Mouse (Mus musculus) gastrocnemius, adult 18-20 months (tissue): ENCODE measurements at regions not wholly inside any gene's neighbourhood (a gene's known extent, or its start where the extent isn't known, plus 50 kb on each side); places are given as distances from the start of the nearest gene placed in this dataset.
"Not testable (repeated sequence)": the region's sequence is repeated elsewhere in the genome, so short reads cannot be mapped to it uniquely, and the experiment has no call there.

Experiments
- DNase-seq: peaks from one replicate; pipeline ENCODE4 v3.0.0; 2021; ENCODE audit warnings: low spot score

DNA sequence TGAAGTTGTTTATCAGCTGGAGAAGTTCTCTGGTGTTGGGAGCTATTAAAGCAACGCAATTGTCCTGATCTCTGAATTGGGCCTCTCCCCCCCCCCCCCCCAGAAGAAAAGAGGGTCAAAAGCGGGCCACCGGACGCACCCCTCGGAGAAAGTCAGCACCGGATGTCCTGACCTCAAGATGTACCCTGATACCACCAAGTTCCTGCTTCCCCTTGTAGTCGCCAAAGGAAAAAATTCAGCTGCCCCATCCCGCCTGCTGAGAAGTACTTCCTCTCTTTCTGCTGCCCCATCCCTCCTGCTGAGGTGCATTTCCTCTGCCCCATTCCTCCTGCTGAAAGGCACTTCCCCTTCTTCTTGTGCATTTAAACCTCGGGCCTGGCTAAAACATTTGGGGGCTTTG lies 1191.1 kb upstream of the 1700008P02Rik start:
- not testable (repeated sequence) for DNase-seq

DNA sequence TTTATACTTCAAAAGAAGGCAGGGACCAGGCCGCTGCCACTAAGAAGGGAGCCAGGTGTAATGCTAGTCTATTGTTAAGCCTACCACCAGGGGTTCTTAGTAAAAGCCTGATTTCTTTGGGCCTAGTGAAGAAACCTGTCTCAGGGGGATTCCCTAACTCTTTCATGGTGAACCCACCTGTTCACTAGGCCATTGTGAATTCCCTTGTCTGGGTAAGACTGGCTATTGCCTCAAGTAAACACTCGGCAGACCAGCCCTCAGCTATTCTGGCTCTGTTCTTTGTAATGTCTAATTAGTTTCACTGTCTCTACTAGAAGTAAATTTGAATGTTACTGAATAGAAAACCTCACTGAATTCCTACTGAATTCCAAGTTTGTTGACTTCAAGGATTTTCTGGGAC lies 1184.9 kb upstream of the 1700008P02Rik start:
- DNase-seq: not testable (repeated sequence)

DNA sequence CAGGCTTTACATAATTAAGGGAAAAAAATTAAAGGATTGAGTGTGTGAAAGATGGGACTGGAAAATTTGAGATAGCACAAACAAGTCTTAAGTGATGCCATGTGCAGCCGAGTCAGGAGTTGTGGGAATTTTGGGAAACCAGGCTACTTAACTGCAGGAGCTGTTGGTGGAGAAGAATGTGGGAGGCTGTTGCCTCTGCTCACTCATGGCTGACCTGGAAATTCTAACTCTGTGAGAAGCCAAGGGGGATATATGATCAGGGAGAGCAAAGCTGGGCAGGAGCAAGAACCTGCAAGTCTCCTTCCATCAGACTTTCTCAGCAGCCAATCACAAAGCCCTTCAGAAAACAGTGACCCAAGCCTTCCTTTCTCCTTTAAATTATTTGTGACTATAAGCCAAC lies 1184.0 kb upstream of the 1700008P02Rik start:
- no peak for DNase-seq

GRCm38 (mm10) chr3:7799486-7799885 lies 1179.2 kb upstream of the 1700008P02Rik start:
- DNase-seq: no peak

DNA sequence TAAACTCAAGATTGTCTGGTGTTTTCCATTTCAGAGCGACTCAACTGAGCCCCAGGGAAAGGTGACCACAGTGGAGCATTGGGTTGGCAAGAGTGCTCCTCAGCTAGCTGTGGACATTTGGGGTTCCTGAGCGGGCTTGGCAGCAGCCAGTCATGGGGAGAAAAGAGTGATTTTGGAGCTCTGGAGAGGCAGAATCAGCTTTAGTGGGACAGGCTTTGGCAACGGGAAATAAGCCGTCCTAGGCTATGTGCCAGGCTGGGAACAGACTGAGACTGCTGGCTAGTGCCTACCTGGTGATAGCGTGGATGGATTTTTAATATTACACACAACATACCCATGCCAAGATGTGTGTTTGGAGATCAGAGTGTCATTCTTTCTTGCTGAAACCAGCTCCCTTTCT lies 1167.4 kb upstream of the 1700008P02Rik start:
- no peak for DNase-seq

DNA sequence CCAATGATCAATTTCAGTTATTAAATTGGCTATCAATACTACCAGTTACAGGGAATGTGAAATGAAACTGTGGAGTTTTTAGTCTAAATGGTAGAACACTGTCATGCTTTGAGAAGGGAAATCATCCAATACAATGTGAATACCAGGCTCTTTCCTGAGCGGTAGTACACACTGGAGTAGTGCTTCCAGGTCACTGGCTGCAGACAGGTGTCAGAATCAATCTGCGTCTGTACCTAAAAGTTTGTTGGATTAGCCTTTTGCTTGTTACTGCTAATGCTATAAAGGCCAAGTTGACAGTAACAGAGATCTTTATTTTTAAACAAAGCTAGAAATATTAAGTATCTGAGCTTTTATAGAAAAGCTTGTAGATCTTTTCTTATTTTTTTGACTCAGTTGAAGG lies 1164.9 kb upstream of the 1700008P02Rik start:
- DNase-seq: no peak

- peak; percentile 1 for DNase-seq
Measured at GRCm38 (mm10) chr3:7755445-7755844, 1135.2 kb upstream of the 1700008P02Rik start.

DNA sequence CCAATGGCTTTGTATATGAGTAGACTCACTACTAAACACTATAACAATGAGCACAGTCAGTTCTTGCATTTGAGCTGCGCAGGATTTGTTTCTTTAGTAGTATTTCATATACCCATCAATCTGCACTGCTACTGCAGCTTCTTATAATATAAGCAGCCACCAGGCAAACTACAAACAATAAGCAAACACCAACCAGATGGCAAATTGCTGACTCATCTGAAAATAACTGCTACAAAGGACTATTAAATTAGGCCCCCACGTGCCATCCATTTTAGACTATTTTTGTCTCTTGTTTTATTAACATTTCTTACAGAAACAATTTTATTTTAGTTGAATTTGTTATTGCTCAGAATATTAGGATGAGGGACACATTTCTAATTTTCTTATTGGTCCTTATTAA lies 1093.5 kb upstream of the 1700008P02Rik start:
- no peak for DNase-seq

- DNase-seq: no peak
Measured at GRCm38 (mm10) chr3:7713130-7713529, 1092.9 kb upstream of the 1700008P02Rik start.

DNA sequence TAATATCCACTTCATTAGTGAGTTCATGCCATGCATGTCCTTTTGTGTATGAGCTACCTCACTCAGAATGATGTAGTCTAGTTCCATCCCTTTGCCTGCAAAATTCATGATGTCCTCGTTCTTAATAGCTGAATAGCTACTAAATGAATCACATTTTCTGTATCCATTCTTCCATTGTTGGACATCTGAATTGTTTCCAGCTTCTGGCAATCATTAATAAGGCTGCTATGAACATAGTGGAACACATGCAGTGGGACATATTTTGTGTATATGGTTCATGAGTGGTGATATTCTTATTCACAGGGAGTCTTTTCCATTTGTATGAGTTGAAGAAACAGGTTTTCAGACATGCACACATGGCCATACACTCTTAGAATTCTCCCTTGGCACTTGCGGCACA lies 1092.2 kb upstream of the 1700008P02Rik start:
- no peak for DNase-seq

DNA sequence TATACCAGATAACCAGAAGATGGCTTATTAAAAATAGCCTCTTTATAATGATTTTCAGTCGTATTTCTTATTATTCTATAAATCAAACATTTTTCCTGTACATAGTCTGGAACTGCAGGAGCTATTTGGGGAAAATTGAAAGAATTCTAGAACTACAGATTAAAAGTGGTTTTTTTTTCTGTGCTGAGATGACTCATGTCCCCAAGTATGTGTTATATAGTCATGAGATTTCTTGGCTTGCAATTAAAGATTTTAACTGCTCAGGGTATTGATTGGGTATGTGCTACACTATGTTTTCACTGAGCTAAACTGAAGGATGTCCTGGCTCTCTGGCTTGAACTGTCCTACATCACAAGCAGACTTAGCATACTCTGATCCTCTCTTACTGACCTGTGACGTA lies 1088.4 kb upstream of the 1700008P02Rik start:
- no peak for DNase-seq

DNA sequence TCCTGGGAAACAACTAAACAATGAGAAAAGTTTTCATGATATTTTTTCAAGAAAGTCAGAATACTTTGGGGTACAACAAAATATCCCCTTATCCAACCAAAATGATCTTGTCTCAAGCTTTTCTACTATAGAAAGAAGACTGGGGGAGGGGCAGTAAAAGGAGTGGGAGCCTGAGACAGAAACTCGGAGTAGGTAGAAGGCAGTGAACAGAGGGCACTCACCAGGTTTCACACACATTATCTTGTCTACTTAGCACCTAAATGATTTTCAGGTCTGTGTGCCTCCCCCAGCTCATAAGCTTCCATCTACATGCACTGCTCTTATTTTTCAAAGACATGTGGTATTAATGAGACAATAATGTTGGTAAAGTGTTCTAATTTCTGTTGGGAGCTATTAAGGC lies 1063.3 kb upstream of the 1700008P02Rik start:
- no peak for DNase-seq

- DNase-seq: not testable (repeated sequence)
Measured at GRCm38 (mm10) chr3:7682816-7683215, 1062.6 kb upstream of the 1700008P02Rik start.

DNA sequence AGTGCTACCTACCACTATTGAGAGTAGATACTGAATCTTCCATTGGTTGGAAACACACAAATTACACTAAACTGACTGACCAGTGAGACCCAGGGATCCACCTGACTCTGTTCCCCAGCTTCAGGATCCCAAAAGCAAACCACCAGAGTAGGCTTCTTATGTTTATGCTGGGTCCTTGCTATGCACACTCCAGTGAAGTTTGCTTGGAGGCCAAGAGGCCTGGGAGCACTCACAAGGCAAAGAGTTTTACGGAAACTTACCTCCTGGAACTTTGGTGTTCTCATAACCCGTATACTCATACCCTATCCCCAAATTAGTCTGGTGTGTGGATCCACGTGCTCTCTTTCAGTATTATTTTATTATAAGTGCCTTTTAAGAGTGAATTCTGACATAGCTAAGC lies 1062.1 kb upstream of the 1700008P02Rik start:
- no peak for DNase-seq

GRCm38 (mm10) chr3:7669956-7670355 lies 1049.7 kb upstream of the 1700008P02Rik start:
- no peak for DNase-seq

DNA sequence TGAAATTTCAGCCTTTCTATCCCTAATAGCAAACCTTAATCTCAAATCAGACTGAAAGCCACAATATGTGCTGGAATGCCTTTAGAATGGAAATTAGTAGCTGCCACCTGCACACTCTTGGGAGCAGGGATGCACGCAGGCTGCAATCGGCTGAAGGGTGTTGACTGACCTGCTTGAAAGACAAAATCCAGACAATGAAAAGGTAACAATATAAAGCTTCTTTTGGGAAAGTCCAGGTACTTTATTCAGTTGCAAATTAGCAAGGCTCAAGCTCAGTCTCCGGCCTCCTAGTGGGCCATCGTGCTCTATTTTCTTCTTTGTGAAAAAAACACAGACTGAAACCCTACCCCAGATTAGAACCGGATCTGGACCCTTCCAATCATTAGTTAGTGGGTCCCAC lies 1047.6 kb upstream of the 1700008P02Rik start:
- DNase-seq: not testable (repeated sequence)

GRCm38 (mm10) chr3:7666391-7667142 lies 1046.3 kb upstream of the 1700008P02Rik start:
- DNase-seq: not testable (repeated sequence)
